Comparison of ENCODE assay signal across 11 mouse cellular contexts in the genomic region with DNA sequence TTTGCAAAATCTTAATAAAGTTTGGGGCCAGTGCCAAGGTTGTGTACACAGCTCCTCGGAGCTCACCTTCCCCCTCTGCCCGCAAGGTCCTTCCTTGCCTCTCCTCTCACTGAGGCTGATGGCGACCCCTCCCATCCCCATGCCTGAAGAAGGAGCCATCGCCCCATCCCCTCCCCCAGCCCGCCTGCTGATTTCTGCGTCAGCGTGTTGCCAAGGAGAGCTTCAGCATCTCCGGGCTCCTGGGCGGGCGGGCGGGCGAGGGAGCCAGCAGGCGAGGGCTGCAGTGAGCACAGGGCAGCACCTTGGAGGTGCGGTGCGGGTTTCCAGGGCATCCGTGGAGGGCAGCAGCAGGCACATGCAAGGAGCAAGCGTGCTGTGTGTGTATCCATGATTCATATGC. TPM values are rescaled to one million over a fixed set of nuclear protein-coding genes. Genes with fewer than 3 reads are reported as not detected.
DNase-seq lines count a peak whose midpoint lies in the region; ATAC-seq and TF ChIP-seq lines count a peak whose summit lies in the region.
"Had no signal": no experiment of that assay in that cellular context is flagged by ENCODE, and none has a peak within 500 bp of the region (broad histone marks: within the 10 kb centered on the region; RNA-seq: fewer than 3 reads in every experiment).

No protein-coding gene starts in this region.

- H3K27ac ChIP-seq in kidney, embryonic 16.5 days (ENCODE audit: low read length) = no peak overlapping the region
- no peak overlapping the region for H3K27ac ChIP-seq in heart, postnatal 0 days (ENCODE audit: low read depth)
- peak overlapping the region; percentile 79 for H3K27ac ChIP-seq in midbrain, embryonic 10.5 days (replicated peaks)
- no peak overlapping the region for H3K27ac ChIP-seq in stomach, postnatal 0 days (replicated peaks)

- no peak for DNase-seq in kidney, adult 8-10 months
- peak; percentile 71 for DNase-seq in embryo, embryonic 11 days
- DNase-seq in heart, postnatal 0 days (ENCODE audit: low spot score) = no peak
- DNase-seq in midbrain, embryonic 10.5 days (ENCODE audit: low spot score) = peak; percentile 61
- DNase-seq in stomach, postnatal 0 days (ENCODE audit: low spot score) = peak; percentile 43
- no peak for DNase-seq in urinary bladder, postnatal 36 days (ENCODE audit: low spot score in 2 of 2)
- DNase-seq in kidney, postnatal 36 days = no peak

- H3K36me3 ChIP-seq in kidney, embryonic 16.5 days (ENCODE audit: insufficient read depth, low read length) = 0 out of 2 replicates have a peak, but pooled peaks cover 3% of the 10 kb centered on the region
- no peaks in the 10 kb centered on the region for H3K36me3 ChIP-seq in heart, postnatal 0 days (replicated peaks; ENCODE audit: control insufficient read depth, insufficient read depth, low read length)
- H3K36me3 ChIP-seq in midbrain, embryonic 10.5 days = peaks cover 19% of the 10 kb centered on the region
- H3K36me3 ChIP-seq in stomach, postnatal 0 days (ENCODE audit: control insufficient read depth, insufficient read depth, low read length) = no peaks in the 10 kb centered on the region

- 3% methylated on average over 17 of the region's 17 CpGs for WGBS in kidney, embryonic 16.5 days
- 3% methylated on average over 16 of the region's 17 CpGs for WGBS in heart, postnatal 0 days
- 2% methylated on average over 17 of the region's 17 CpGs for WGBS in midbrain, embryonic 10.5 days
- WGBS in stomach, postnatal 0 days = 6% methylated on average over 17 of the region's 17 CpGs

- ATAC-seq in kidney, embryonic 16.5 days (ENCODE audit: low FRiP score, low TSS enrichment) = 0 out of 2 replicates have a peak, but pooled peaks have one; percentile 16
- ATAC-seq in heart, postnatal 0 days (ENCODE audit: insufficient read depth, low read depth) = no peak
- peak; percentile 16; the same call in 1 of the 2 replicates for ATAC-seq in stomach, postnatal 0 days (ENCODE audit: low FRiP score, low TSS enrichment)
- ATAC-seq: Patski had no signal

- peak overlapping the region; percentile 14; the same call in 1 of the 2 replicates for H3K9ac ChIP-seq in kidney, embryonic 16.5 days (replicated peaks; ENCODE audit: low read length)
- no peak overlapping the region for H3K9ac ChIP-seq in heart, postnatal 0 days (replicated peaks; ENCODE audit: low read depth, low read length)
- peak overlapping the region; percentile 13; the same call in 1 of the 2 replicates for H3K9ac ChIP-seq in stomach, postnatal 0 days (ENCODE audit: low read length)

- TF ChIP-seq CTCF in heart, postnatal 0 days (IDR thresholded peaks at IDR 0.05; ENCODE audit: low read depth) = no peak
- no peak for TF ChIP-seq CTCF in stomach, postnatal 0 days (IDR thresholded peaks at IDR 0.05; ENCODE audit: low read depth)

- H3K4me2 ChIP-seq in kidney, embryonic 16.5 days (replicated peaks; ENCODE audit: low read depth, low read length) = peak overlapping the region; percentile 45
- peak overlapping the region; percentile 35 for H3K4me2 ChIP-seq in heart, postnatal 0 days (ENCODE audit: low read depth, low read length)
- peak overlapping the region; percentile 55 for H3K4me2 ChIP-seq in stomach, postnatal 0 days (replicated peaks; ENCODE audit: low read depth)

- peak overlapping the region; percentile 15 for H3K4me3 ChIP-seq in kidney, embryonic 16.5 days (ENCODE audit: low read length)
- peak overlapping the region; percentile 8; the same call in 1 of the 2 replicates for H3K4me3 ChIP-seq in heart, postnatal 0 days (ENCODE audit: low read depth, low read length)
- H3K4me3 ChIP-seq in midbrain, embryonic 10.5 days = peak overlapping the region; percentile 48
- H3K4me3 ChIP-seq in stomach, postnatal 0 days (ENCODE audit: low read depth, low read length) = 0 out of 2 replicates have a peak overlapping the region, but pooled peaks have one; percentile 22

- H3K4me1 ChIP-seq in kidney, embryonic 16.5 days (ENCODE audit: insufficient read depth, low read length) = peaks cover 33% of the 10 kb centered on the region
- no peaks in the 10 kb centered on the region for H3K4me1 ChIP-seq in heart, postnatal 0 days (ENCODE audit: control insufficient read depth, insufficient read depth)
- H3K4me1 ChIP-seq in midbrain, embryonic 10.5 days = peaks cover 50% of the 10 kb centered on the region
- H3K4me1 ChIP-seq in stomach, postnatal 0 days (replicated peaks; ENCODE audit: control insufficient read depth, insufficient read depth) = 0 out of 2 replicates have a peak, but pooled peaks cover 2% of the 10 kb centered on the region

- no peaks in the 10 kb centered on the region for H3K27me3 ChIP-seq in kidney, embryonic 16.5 days (ENCODE audit: insufficient read depth, low read length)
- H3K27me3 ChIP-seq in heart, postnatal 0 days (ENCODE audit: control insufficient read depth, insufficient read depth, low read length) = peaks cover 27% of the 10 kb centered on the region
- peaks cover 33% of the 10 kb centered on the region for H3K27me3 ChIP-seq in midbrain, embryonic 10.5 days (ENCODE audit: low read depth, poor library complexity, severe bottlenecking)
- H3K27me3 ChIP-seq in stomach, postnatal 0 days (ENCODE audit: control insufficient read depth, insufficient read depth, low read length) = no peaks in the 10 kb centered on the region
- H3K27me3 ChIP-seq: Patski had no signal

- no peaks in the 10 kb centered on the region for H3K9me3 ChIP-seq in kidney, embryonic 16.5 days (ENCODE audit: low read length)
- H3K9me3 ChIP-seq in heart, postnatal 0 days (replicated peaks; ENCODE audit: control insufficient read depth, low read length) = no peaks in the 10 kb centered on the region
- peaks cover 3% of the 10 kb centered on the region; the same call in 1 of the 2 replicates for H3K9me3 ChIP-seq in midbrain, embryonic 10.5 days (replicated peaks)
- no peaks in the 10 kb centered on the region for H3K9me3 ChIP-seq in stomach, postnatal 0 days (ENCODE audit: control insufficient read depth, low read length)

- TF ChIP-seq EP300 in heart, postnatal 0 days (IDR thresholded peaks at IDR 0.05; ENCODE audit: low read depth) = no peak
- TF ChIP-seq EP300 in stomach, postnatal 0 days (optimal IDR thresholded peaks at IDR 0.05) = no peak

RNA-seq across cellular contexts. Expression of a gene that starts 28.4 kb away (rescaled TPM):
- polyA plus RNA-seq in kidney, embryonic 16.5 days (2015; fragmentation: Nextera tagmentation; extraction: Ambion mirVana) = 5.4 and 6.2 TPM in 2 replicates
- total RNA-seq in heart, postnatal 0 days (2014; rRNA removed; ENCODE audit: low replicate concordance) = 2.1 and 2.4 TPM in 2 replicates
- polyA plus RNA-seq in heart, postnatal 0 days (2015; fragmentation: Nextera tagmentation; extraction: Ambion mirVana) = 0.38 and 0.44 TPM in 2 replicates
- polyA plus RNA-seq in midbrain, embryonic 10.5 days (2016; fragmentation: Nextera tagmentation; extraction: Ambion mirVana) = 7.6 and 10.9 TPM in 2 replicates
- polyA plus RNA-seq in stomach, postnatal 0 days (2015; fragmentation: Nextera tagmentation; extraction: Ambion mirVana) = 3.4 and 3.9 TPM in 2 replicates

RNA-seq across cellular contexts. Expression of a gene that starts 37.0 kb away (rescaled TPM):
- not detected in 2 replicates for polyA plus RNA-seq in kidney, embryonic 16.5 days (2015; fragmentation: Nextera tagmentation; extraction: Ambion mirVana)
- 0.81 TPM in 1 of 2 replicates, not detected in the other for total RNA-seq in heart, postnatal 0 days (2014; rRNA removed; ENCODE audit: low replicate concordance)
- 0.47 TPM in 1 of 2 replicates, not detected in the other for polyA plus RNA-seq in heart, postnatal 0 days (2015; fragmentation: Nextera tagmentation; extraction: Ambion mirVana)
- polyA plus RNA-seq in midbrain, embryonic 10.5 days (2016; fragmentation: Nextera tagmentation; extraction: Ambion mirVana) = not detected in 2 replicates
- not detected in 2 replicates for polyA plus RNA-seq in stomach, postnatal 0 days (2015; fragmentation: Nextera tagmentation; extraction: Ambion mirVana)
- total RNA-seq: heart, adult 18-20 months had no signal
- polyA plus RNA-seq: Patski; spleen, adult 2 months had no signal

RNA-seq across cellular contexts. Expression of a gene that starts 41.5 kb away (rescaled TPM):
- polyA plus RNA-seq in kidney, embryonic 16.5 days (2015; fragmentation: Nextera tagmentation; extraction: Ambion mirVana) = 10.9 and 12.9 TPM in 2 replicates
- 1.4 and 3.6 TPM in 2 replicates for total RNA-seq in heart, postnatal 0 days (2014; rRNA removed; ENCODE audit: low replicate concordance)
- 1.4 and 1.5 TPM in 2 replicates for polyA plus RNA-seq in heart, postnatal 0 days (2015; fragmentation: Nextera tagmentation; extraction: Ambion mirVana)
- 9.9 and 10.4 TPM in 2 replicates for polyA plus RNA-seq in midbrain, embryonic 10.5 days (2016; fragmentation: Nextera tagmentation; extraction: Ambion mirVana)
- 1.9 and 2.0 TPM in 2 replicates for polyA plus RNA-seq in stomach, postnatal 0 days (2015; fragmentation: Nextera tagmentation; extraction: Ambion mirVana)

Comparison
In these comparisons a context has a peak if more than half of its experiments do, and no peak if none do; other contexts are left out.
1. DNase-seq: peak in embryo, embryonic 11 days (single experiment), midbrain, embryonic 10.5 days (single experiment) and stomach, postnatal 0 days (single experiment); none in kidney, adult 8-10 months (0 of 2), heart, postnatal 0 days (single experiment), urinary bladder, postnatal 36 days (0 of 2) and kidney, postnatal 36 days (0 of 2).
2. Peak in every context shown above with its lines, with median percentiles within 50 percentile points of each other: H3K4me2 ChIP-seq and H3K4me3 ChIP-seq.